Mouse (Mus musculus): ENCODE measurements around the gene Cpn2. TPM values are rescaled to one million over a fixed set of nuclear protein-coding genes. Genes with fewer than 3 reads are reported as not detected.

Cpn2 gene
- polyA plus RNA-seq, 1 experiment from 2014 or later: not detected

Other genes with a start within 250 kb of the Cpn2 start
- 49.6 and 50.2 TPM in 2 replicates for gene Hes1, start 203.1 kb downstream of the Cpn2 start, polyA plus RNA-seq (2015; fragmentation: Nextera tagmentation; extraction: Ambion mirVana)
- gene Lrrc15, start 15.8 kb upstream of the Cpn2 start, polyA plus RNA-seq (2015; fragmentation: Nextera tagmentation; extraction: Ambion mirVana): 0.87 and 1.1 TPM in 2 replicates
- 0.76 and 1.3 TPM in 2 replicates for gene Gp5, start 43.3 kb upstream of the Cpn2 start, polyA plus RNA-seq (2015; fragmentation: Nextera tagmentation; extraction: Ambion mirVana)
- gene Atp13a3, start 138.5 kb upstream of the Cpn2 start, polyA plus RNA-seq (2015; fragmentation: Nextera tagmentation; extraction: Ambion mirVana): 9.4 and 9.5 TPM in 2 replicates